Mouse (Mus musculus) large intestine, adult 2 months (tissue): ENCODE results near the gene Tex52. TPM values are rescaled to one million over a fixed set of nuclear protein-coding genes. Genes with fewer than 3 reads are reported as not detected.

Experiments
- DNase-seq: peaks from one replicate; pipeline ENCODE4 v3.0.0-alpha.2; 2012; ENCODE audit warnings: low read depth, low spot score
- WGBS: fragments of 180-500 bp; shearing (Covaris S2); methylation state at CpG from one replicate; pipeline ENCODE4 v1.1.7; 2018; 5-methylcytosine and 5-hydroxymethylcytosine counted together
- polyA plus RNA-seq: library from polyadenylated mRNA; depleted of rRNA; stranded (reverse); fragments of >200 nt; gene quantifications from 2 replicates; pipeline ENCODE4 v1.2.3, GENCODE M21; 2012; rRNA removed

Tex52 gene
- 0.06 and 0.22 TPM in 2 replicates for polyA plus RNA-seq

GRCm38 (mm10) chr6:128375192-128375591 is at the start of gene Tex52, which contains the start of gene Gm44596:
Gene Tex52, plus strand, starts transcription at chr6:128375456.
Gene Gm44596, plus strand, starts transcription at chr6:128375503.
- no peak for DNase-seq
- 56% methylated on average over 6 of the region's 6 CpGs for WGBS

- WGBS, result 16% methylated on average over 12 of the region's 12 CpGs
Observed at GRCm38 (mm10) chr6:128334397-128335124, 40.7 kb upstream of the Tex52 start.

GRCm38 (mm10) chr6:128337467-128337866 is 37.8 kb upstream of the Tex52 start:
- WGBS, result 63% methylated on average over 7 of the region's 7 CpGs
- DNase-seq, result no peak

More at GRCm38 (mm10) chr6:128334397-128335124, 40.7 kb upstream of the Tex52 start:
- DNase-seq, result peak; percentile 54

GRCm38 (mm10) chr6:128338876-128339275 is 36.4 kb upstream of the Tex52 start:
- WGBS, result 38% methylated on average over 5 of the region's 5 CpGs
- DNase-seq, result no peak

GRCm38 (mm10) chr6:128341956-128342723 is 33.1 kb upstream of the Tex52 start:
- 85% methylated on average over 11 of the region's 11 CpGs for WGBS
- DNase-seq, result no peak

GRCm38 (mm10) chr6:128345623-128346022 is 29.6 kb upstream of the Tex52 start:
- DNase-seq, result no peak
- WGBS, result 77% methylated on average over 10 of the region's 10 CpGs

- 72% methylated on average over 6 of the region's 6 CpGs for WGBS
- DNase-seq, result no peak
Observed at GRCm38 (mm10) chr6:128346782-128347181, 28.5 kb upstream of the Tex52 start.

GRCm38 (mm10) chr6:128349711-128350110 is 25.5 kb upstream of the Tex52 start:
- WGBS, result 55% methylated on average over 7 of the region's 7 CpGs
- DNase-seq, result no peak

- no peak for DNase-seq
- WGBS, result 76% methylated on average over 3 of the region's 3 CpGs
Observed at GRCm38 (mm10) chr6:128354140-128354539, 21.1 kb upstream of the Tex52 start.

- DNase-seq, result no peak
- under 1% methylated on average over 28 of the region's 28 CpGs for WGBS
Observed at GRCm38 (mm10) chr6:128355201-128355681, 20.0 kb upstream of the Tex52 start.

GRCm38 (mm10) chr6:128355726-128356416 is 19.4 kb upstream of the Tex52 start, which contains the start of gene Tulp3:
Gene Tulp3, minus strand, starts transcription at chr6:128355851.
- under 1% methylated on average over 42 of the region's 42 CpGs for WGBS
- peak; percentile 43 for DNase-seq

GRCm38 (mm10) chr6:128358999-128359398 is 16.3 kb upstream of the Tex52 start:
- WGBS, result 42% methylated on average over 2 of the region's 2 CpGs
- DNase-seq, result no peak

- 11% methylated on average over 9 of the region's 9 CpGs for WGBS
- no peak for DNase-seq
Observed at GRCm38 (mm10) chr6:128361901-128362300, 13.4 kb upstream of the Tex52 start.

- under 1% methylated on average over 70 of the region's 76 CpGs for WGBS
- DNase-seq, result peak; percentile 47
Observed at GRCm38 (mm10) chr6:128362381-128363006, 12.8 kb upstream of the Tex52 start, which contains the start of the genes Rhno1 and Foxm1. Gene Rhno1, minus strand, starts transcription at chr6:128362911. Gene Foxm1, plus strand, starts transcription at chr6:128362967.

- DNase-seq, result no peak
- 3% methylated on average over 46 of the region's 46 CpGs for WGBS
Observed at GRCm38 (mm10) chr6:128363007-128363825, 12.0 kb upstream of the Tex52 start.

GRCm38 (mm10) chr6:128364721-128365120 is 10.5 kb upstream of the Tex52 start:
- no peak for DNase-seq
- WGBS, result 61% methylated on average over 6 of the region's 6 CpGs

GRCm38 (mm10) chr6:128366466-128366865 is 8.8 kb upstream of the Tex52 start:
- 91% methylated on average over 5 of the region's 5 CpGs for WGBS
- DNase-seq, result no peak

- no peak for DNase-seq
- whole genome bisulfite sequencing, result 93% methylated on average over 5 of the region's 5 CpGs
Observed at GRCm38 (mm10) chr6:128370040-128370439, 5.2 kb upstream of the Tex52 start.
